Mouse (Mus musculus): ENCODE measurements around the gene Ttc29. TPM values are rescaled to one million over a fixed set of nuclear protein-coding genes. Genes with fewer than 3 reads are reported as not detected.

The Ttc29 gene
- polyA plus RNA-seq, 1 experiment from 2014 or later, result not detected

DNA sequence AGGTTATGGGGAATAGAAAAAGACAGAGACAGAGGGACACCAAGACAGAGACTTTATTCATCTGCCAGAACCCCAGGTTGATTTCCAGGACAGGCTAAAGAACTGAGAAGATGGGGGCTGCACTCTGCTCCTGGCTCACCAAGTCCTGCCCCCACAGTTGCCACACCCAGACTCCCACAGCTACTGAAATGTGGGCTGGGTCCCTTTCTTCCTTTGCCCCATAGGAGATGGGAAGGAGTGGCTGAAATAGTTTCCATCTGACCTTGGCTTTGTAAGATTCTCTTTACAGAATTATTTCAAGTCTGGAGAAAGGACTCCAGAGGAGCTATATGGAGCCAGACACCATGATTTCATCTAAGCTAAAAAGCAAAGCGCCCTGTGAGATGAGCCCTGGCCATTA, 219.4 kb downstream of the Ttc29 start:
- H3K27ac ChIP-seq, result no peak overlapping the region
- H3K9ac ChIP-seq, result no peak overlapping the region
- H3K4me1 ChIP-seq (replicated peaks), result peaks cover 9% of the 10 kb centered on the region
- H3K27me3 ChIP-seq (replicated peaks), result peaks cover 65% of the 10 kb centered on the region
- no peak for ATAC-seq
- no peaks in the 10 kb centered on the region for H3K9me3 ChIP-seq
- H3K4me3 ChIP-seq (replicated peaks), result no peak overlapping the region
- H3K36me3 ChIP-seq, result no peaks in the 10 kb centered on the region
- 19% methylated on average over 1 of the region's 1 CpGs for WGBS
- H3K4me2 ChIP-seq (replicated peaks), result no peak overlapping the region

DNA sequence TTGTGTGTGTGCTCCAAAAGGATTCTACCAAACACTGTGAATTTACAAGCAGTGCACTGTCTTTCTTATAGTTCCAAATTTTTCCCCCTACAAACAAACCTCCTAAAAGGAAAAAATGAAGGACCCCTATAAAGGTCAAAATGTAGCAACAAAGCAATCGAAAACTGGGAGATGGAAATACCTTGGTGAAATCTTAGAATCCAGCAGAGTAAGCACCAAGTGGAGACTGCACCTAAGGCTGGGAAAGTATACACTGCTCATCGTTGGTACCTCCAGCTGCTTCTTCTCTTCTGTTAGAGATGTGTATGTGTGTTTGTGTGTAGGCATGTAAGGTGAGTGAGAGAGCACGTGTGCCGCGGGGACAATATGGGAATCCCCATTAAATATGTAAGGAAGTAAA, 220.2 kb downstream of the Ttc29 start:
- Histone ChIP-seq H3K36me3 (no peaks in the 10 kb centered on the region), H3K4me3 (replicated peaks) (no peak overlapping the region), H3K27ac (no peak overlapping the region), H3K27me3 (replicated peaks) (peaks cover 65% of the 10 kb centered on the region), H3K4me2 (replicated peaks) (no peak overlapping the region), H3K9ac (no peak overlapping the region), H3K9me3 (no peaks in the 10 kb centered on the region), H3K4me1 (replicated peaks) (peaks cover 13% of the 10 kb centered on the region)
- ATAC-seq, result no peak
- WGBS, result 23% methylated on average over 5 of the region's 5 CpGs

DNA sequence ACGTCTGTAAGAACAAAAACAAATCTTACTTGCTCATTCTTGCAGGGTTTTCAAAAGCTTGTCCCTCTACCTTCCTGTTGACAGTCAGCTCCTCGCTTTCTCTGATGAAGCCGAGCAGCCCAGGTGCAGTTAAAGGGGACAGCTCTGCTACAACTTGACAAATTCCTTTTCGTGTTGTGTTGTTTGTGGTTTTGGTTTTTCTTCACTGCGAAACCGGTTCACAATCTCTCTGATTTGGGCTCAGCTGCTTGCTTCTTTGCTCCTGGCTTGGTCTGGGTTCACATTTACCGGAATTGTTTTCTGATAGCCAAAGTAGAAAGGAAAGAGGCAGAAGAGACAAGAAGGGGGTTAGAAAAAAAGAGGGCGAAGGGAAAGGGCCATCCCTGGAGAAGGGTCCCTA, 221.2 kb downstream of the Ttc29 start:
- Histone ChIP-seq H3K4me1 (replicated peaks) (peaks cover 13% of the 10 kb centered on the region), H3K4me3 (replicated peaks) (no peak overlapping the region), H3K27me3 (replicated peaks) (peaks cover 68% of the 10 kb centered on the region), H3K9ac (no peak overlapping the region), H3K27ac (no peak overlapping the region), H3K9me3 (no peaks in the 10 kb centered on the region), H3K4me2 (replicated peaks) (peak overlapping the region; percentile 31; the same call in 1 of the 2 replicates), H3K36me3 (no peaks in the 10 kb centered on the region)
- ATAC-seq, result no peak
- 6% methylated on average over 8 of the region's 8 CpGs for WGBS

DNA sequence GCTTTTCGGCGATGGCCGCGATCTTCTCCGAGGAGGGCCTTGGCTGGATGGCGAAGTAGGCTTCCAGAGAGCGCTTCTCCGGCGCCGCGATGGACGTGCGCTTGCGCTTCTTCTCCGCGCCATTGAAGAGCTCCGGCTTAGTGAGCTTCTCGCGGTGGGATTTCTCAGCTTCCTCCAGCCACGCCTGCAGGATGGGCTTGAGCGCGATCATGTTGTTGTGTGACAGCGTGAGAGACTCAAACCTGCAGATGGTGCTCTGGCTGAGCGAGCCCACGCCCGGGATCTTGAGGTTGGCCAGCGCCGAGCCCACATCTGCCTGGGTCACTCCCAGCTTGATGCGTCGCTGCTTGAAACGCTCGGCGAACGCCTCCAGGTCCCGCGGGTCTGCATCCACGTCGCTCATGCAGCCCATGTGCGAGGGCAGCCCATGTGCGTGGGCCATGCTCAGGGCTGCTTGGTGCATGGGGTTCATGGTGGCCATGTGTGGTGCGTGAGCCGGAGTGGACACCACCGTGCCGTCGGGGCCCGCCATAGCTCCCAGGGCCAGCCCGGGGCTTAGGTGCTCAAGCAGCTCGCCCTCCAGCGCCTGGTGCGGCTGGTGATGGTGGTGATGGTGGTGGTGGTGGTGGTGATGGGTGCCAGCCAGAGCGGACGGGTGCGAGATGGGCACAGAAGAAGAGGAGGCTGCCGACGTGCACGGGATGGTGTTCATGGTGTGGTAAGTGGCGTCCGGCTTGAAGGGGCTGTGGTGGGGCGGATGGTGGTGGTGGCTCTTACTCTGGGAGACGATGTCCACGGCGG, 221.9 kb downstream of the Ttc29 start:
- Histone ChIP-seq H3K27me3 (replicated peaks) (peaks cover 66% of the 10 kb centered on the region), H3K4me2 (replicated peaks) (peak overlapping the region; percentile 31), H3K36me3 (no peaks in the 10 kb centered on the region), H3K9ac (no peak overlapping the region), H3K4me3 (replicated peaks) (0 out of 2 replicates have a peak overlapping the region, but pooled peaks have one; percentile 9), H3K27ac (no peak overlapping the region), H3K9me3 (no peaks in the 10 kb centered on the region), H3K4me1 (replicated peaks) (peaks cover 13% of the 10 kb centered on the region)
- under 1% methylated on average over 62 of the region's 62 CpGs for WGBS
- ATAC-seq, result no peak

DNA sequence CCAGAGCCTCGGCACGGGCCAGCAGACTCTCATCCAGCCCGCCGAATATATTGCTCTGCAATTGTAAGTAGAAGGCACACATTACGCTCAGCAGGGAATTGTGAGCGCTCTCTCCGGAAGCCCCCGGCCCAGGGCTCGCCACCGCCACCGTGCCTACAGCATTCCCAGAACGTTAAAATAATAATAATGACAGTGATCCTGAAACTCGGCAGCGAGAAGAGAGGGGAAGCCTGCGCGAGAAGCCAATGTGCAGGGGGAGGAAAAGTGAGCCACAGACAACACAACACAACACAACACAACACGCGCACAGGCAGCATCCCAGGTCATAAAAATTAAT, 222.5 kb downstream of the Ttc29 start:
- Histone ChIP-seq H3K4me1 (replicated peaks) (peaks cover 13% of the 10 kb centered on the region), H3K4me2 (replicated peaks) (peak overlapping the region; percentile 77), H3K9me3 (no peaks in the 10 kb centered on the region), H3K4me3 (replicated peaks) (no peak overlapping the region; the same call in 1 of the 2 replicates), H3K9ac (no peak overlapping the region), H3K27ac (no peak overlapping the region), H3K36me3 (no peaks in the 10 kb centered on the region), H3K27me3 (replicated peaks) (peaks cover 70% of the 10 kb centered on the region)
- 1% methylated on average over 18 of the region's 18 CpGs for WGBS
- ATAC-seq, result no peak

DNA sequence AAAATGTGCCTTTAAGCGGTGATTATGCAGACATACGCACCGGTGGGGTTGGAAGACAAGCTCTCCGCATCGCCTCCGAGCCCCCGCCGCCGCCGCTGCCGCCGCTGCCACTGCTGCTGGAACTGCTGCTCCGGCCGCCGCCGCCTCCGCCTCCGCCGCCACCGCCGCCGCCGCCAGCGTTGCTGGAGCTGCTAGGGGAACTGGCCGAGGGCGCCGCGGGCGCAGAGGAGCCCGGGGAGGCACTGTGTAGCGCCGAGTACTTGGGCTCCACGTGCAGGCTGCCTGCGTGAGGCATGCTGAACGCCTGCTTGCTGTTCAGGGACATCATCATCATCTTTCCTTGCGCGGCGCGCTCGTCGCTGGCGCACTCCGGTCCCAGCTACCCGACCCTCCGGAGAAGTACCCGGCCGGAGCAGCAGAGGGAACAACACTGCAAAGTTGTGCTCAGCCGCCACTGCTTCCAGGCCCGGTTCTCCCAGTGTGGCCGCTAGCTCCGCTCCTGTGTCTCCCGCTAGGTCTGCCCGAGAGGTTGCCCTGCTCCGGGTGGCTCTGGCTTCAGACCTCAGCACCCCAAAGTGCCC, 223.1 kb downstream of the Ttc29 start, which contains the start of gene Pou4f2:
Pou4f2 (minus strand) TSS at position 575 of the 581 bp plus-strand sequence.
- under 1% methylated on average over 54 of the region's 54 CpGs for WGBS
- Histone ChIP-seq H3K4me3 (replicated peaks) (peak within 1 kb of the TSS; percentile 38), H3K9me3 (no peaks in the 10 kb centered on the region), H3K4me1 (replicated peaks) (peaks cover 13% of the 10 kb centered on the region), H3K4me2 (replicated peaks) (peak within 1 kb of the TSS; percentile 77), H3K9ac (no peak within 1 kb of the TSS), H3K27ac (no peak within 1 kb of the TSS), H3K27me3 (replicated peaks) (peaks cover 71% of the 10 kb centered on the region), H3K36me3 (no peaks in the 10 kb centered on the region)
- ATAC-seq, result peak; percentile 43; the same call in 1 of the 2 replicates

DNA sequence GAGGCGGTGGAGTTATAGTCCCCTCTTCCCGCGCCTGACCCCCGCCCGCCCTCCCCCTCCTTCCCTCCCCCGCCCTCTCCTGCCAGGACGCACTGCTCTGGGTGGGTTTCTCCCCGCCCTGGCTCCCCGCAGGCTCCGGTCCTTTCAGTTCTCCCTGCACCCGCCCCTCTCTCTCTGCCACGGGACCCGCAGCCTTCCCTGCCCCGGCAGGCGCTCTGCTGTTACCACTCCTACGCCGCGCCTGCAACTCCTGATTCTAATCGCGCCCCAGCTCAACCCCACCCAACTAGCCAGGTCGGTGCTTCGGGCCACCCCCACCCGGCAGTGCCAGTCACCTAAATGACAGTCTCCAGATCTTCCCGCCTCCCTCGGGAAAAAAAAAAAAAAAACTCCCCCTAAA, 223.6 kb downstream of the Ttc29 start:
- Histone ChIP-seq H3K36me3 (no peaks in the 10 kb centered on the region), H3K4me3 (replicated peaks) (peak overlapping the region; percentile 38), H3K9me3 (no peaks in the 10 kb centered on the region), H3K27ac (no peak overlapping the region), H3K9ac (no peak overlapping the region), H3K4me1 (replicated peaks) (peaks cover 13% of the 10 kb centered on the region), H3K27me3 (replicated peaks) (peaks cover 73% of the 10 kb centered on the region), H3K4me2 (replicated peaks) (peak overlapping the region; percentile 77)
- ATAC-seq, result 0 out of 2 replicates have a peak, but pooled peaks have one; percentile 36
- 0% methylated on average over 20 of the region's 25 CpGs for WGBS

DNA sequence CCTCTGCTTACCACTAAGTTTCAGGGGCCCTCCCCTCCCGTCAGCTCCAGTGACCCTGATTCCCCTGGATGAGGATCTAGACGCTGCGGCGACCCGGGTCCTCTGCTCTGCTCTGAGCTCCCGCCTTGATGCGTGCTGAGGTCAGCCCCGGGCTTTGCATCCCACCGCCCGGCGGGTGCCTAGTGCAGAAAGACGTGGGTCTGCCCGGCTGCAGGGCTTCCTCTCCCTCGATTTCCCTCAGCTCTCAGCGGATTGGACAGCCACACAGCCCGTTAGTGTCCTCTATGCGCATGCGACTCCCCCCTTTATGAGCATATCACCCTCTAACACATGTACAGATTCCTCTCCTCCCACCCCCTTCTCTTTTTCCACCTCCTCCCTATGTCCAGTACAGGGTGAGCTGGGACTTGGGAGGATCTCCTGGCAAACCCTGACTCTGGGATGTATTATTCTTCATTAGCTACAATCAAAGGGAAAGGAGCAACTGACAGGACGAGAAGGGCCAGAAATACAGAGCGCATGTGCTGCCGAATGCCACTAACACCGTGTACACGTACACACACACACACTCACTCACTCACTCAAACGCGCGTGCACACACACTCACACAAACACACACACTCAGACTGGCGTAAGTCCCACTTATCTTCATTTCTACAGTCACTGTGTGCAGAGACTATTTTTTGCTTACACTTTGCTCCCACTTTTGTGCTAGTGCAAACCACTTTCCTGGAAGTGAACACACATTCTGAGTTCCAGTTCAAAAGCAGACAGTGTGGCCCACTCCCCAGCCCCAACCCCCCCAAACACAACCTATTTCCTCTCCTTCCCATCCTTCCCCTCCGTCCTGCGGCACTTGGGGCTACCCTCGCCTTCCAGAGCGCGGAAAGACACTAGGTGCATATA, 224.3 kb downstream of the Ttc29 start:
- no peaks in the 10 kb centered on the region for H3K36me3 ChIP-seq
- H3K9me3 ChIP-seq, result no peaks in the 10 kb centered on the region
- peak overlapping the region; percentile 77 for H3K4me2 ChIP-seq (replicated peaks)
- no peak overlapping the region for H3K27ac ChIP-seq
- H3K27me3 ChIP-seq (replicated peaks), result peaks cover 67% of the 10 kb centered on the region
- H3K4me3 ChIP-seq (replicated peaks), result peak overlapping the region; percentile 16; the same call in 1 of the 2 replicates
- no peak overlapping the region for H3K9ac ChIP-seq
- H3K4me1 ChIP-seq (replicated peaks), result peaks cover 13% of the 10 kb centered on the region
- WGBS, result 5% methylated on average over 32 of the region's 32 CpGs
- no peak for ATAC-seq

DNA sequence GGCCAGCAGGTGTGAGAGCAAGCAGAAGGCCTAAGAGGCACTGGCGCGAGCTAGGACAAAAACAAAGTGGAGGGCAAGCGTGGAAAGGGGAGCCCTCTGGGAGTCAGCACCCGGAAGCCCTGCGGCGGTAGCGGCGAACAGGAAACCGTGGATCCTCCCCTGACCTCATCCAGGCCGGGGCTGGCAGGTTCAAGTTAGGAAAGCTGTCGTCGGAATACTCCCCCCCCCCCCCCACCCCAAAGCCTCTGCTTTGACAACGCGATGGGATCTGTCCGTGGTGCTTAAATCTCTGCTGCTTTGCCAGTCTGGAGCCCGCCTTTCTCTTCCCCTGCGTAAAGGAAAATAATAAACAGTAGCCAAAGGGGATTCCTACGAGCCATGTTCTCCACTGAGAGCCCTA, 225.0 kb downstream of the Ttc29 start:
- Histone ChIP-seq H3K36me3 (no peaks in the 10 kb centered on the region), H3K9me3 (no peaks in the 10 kb centered on the region), H3K4me2 (replicated peaks) (peak overlapping the region; percentile 45), H3K4me1 (replicated peaks) (peaks cover 13% of the 10 kb centered on the region), H3K9ac (no peak overlapping the region), H3K4me3 (replicated peaks) (peak overlapping the region; percentile 16; the same call in 1 of the 2 replicates), H3K27me3 (replicated peaks) (peaks cover 63% of the 10 kb centered on the region), H3K27ac (no peak overlapping the region)
- WGBS, result 0% methylated on average over 18 of the region's 18 CpGs
- ATAC-seq, result no peak

DNA sequence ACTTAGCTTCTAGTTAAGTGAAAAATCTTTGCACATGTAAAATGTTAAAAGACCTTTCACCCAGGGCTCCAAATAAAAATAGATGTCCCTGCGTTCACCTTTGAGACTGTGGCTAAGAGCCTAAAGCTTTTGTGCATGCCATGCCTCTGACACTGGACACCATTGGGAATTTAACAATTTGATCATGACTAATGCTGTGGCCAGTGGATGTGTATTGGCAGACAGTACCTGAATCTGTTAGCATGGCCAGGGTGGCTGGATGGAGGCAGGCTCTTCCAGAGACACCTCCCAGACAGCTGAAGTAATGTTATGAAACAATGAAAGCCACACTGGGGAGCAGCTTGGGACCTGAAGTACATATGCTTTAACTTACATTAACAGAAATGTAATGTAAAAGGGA, 229.7 kb downstream of the Ttc29 start:
- H3K27me3 ChIP-seq (replicated peaks), result peaks cover 21% of the 10 kb centered on the region
- H3K9me3 ChIP-seq, result no peaks in the 10 kb centered on the region
- H3K9ac ChIP-seq, result no peak overlapping the region
- no peak for ATAC-seq
- 0 out of 2 replicates have a peak, but pooled peaks cover 3% of the 10 kb centered on the region for H3K4me1 ChIP-seq (replicated peaks)
- 89% methylated on average over 1 of the region's 1 CpGs for WGBS
- H3K27ac ChIP-seq, result no peak overlapping the region
- H3K4me3 ChIP-seq (replicated peaks), result no peak overlapping the region
- no peaks in the 10 kb centered on the region for H3K36me3 ChIP-seq
- no peak overlapping the region for H3K4me2 ChIP-seq (replicated peaks)
